Mouse (Mus musculus): ENCODE data around the gene Prkce.
A peak's percentile ranks its signal among the peaks of the same experiment; 100 is the strongest.

Gene Prkce

DNA sequence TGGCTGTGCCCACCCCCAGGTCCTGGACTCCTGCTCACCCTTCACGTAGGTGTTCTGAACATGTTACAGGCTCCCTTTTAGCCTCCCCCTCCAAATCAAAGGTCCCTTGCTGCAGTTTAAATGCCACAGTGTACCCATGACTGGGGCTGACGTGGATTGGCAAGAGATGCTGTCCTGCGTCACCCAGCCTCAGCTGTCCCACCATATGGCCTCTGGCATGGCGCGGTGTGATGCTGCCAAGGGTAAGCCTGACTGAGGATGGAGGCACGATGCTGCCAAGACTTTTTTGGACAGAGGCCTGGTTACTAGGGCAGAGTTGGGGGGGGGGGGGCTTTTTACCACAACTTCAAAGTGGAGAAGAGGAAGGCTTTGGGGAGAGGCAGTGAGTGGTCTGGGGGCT, 98.5 kb downstream of the Prkce start:
- DNase-seq = no peak

DNA sequence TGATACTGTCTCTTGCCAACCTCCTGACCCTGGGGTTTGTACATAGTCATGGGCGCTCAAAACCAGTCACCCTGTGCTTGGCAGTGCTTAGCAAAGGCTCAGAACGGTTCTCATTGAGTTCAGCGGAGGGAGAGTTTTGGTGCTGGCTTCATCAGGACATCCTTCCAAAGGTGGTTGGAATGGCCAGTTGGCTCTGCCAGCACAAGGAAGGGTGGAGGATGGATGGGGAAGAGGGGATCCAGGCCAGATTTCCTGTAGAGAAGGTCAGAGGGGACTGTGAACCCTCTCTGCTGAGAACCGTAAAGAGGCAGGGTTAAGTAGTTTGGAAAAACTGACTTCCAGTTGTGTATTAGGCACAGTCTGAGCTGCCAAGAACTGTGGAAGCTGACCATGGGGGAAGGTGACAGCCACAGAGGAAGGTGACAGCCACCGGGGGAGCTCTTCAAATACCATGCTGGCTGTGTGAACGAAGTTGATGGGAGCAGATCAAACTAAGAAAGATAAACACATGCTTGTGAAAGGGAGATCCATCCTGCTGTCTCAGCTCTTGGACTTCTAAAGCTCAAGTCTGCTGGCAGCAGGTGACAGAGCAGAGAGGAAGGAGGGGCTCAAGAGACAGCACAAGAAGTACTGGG, 99.7 kb downstream of the Prkce start:
- peak; percentile 92 for DNase-seq

DNA sequence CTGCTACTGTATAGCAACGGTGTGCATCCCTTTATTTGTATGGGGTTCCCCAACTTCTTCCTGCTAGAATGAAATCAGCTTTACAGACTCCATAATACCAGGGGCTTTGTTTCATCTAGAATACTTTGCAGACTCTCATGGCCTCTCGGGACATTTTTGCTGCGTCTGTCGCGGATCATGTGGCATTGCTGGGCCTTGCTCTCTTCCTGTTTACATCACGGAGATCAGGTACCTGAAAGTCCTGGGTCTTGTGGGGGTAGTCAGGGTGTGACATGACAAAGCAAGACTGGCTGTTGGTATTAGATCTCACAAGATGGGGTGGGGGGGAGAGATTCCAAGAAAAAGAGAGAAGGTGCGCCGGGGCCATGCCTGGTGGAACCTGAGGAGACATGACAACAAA, 102.1 kb downstream of the Prkce start:
- no peak for DNase-seq

DNA sequence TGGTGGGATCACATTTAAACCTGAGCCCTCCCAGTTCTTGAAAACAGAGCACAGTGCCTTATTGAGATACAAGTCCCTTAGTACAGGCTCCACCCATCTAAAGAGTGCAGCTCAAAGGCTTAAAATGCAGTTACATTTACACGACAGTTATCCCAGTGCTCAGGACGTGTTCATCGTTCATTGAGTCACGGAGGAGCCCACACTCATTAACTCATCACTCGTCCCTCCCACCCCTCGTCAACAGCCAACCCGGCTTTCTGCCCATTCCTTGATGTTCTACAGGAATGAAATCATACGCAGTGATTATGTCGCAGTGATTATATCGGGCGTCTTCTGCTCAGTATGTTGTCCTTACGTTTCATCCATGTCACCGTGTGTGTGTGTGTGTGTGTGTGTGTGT, 102.9 kb downstream of the Prkce start:
- DNase-seq = no peak

DNA sequence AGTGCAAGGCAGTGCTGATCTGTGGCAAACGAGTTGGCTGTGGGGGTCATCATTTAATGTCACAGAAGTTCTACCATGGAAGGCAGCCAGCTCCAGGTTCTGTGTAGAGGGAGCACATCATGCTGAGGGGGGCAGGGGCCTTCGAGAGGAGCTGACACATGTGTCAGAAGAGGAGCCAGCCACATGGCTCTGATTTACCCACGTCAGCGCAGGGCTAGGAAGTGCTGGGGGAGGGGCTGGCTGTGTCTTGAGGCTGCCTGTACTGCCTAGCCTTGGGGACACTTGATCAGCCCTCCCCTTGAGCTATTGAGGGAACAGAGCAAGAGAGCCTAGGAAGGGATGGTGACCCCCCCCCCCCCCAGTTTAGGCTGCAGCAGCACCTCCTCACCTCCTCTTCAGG, 103.7 kb downstream of the Prkce start:
- DNase-seq = peak; percentile 91

- no peak for DNase-seq
Observed at GRCm38 (mm10) chr17:86272961-86273360, 105.4 kb downstream of the Prkce start.

GRCm38 (mm10) chr17:86273566-86274349, 106.2 kb downstream of the Prkce start:
- no peak for DNase-seq

DNA sequence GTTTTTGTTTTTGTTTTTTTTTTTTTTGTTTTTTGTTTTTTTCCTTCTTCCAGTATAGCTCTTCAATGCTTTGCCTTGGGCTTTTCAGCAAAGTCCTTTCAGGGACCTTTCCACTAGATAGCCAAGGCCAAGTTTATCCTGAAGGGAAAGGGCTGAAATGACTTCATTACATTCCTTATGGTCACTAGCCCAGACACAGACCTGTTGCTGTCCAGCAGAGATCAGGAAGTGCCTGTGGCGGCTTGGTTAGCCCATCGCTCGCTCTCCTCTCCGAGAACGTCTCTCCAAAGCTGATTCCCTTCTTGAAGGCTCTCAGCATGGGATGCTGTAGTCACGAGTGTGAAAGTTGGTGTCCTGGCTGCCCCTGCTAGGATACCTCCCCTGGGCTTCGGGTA, 106.8 kb downstream of the Prkce start:
- DNase-seq = no peak

DNA sequence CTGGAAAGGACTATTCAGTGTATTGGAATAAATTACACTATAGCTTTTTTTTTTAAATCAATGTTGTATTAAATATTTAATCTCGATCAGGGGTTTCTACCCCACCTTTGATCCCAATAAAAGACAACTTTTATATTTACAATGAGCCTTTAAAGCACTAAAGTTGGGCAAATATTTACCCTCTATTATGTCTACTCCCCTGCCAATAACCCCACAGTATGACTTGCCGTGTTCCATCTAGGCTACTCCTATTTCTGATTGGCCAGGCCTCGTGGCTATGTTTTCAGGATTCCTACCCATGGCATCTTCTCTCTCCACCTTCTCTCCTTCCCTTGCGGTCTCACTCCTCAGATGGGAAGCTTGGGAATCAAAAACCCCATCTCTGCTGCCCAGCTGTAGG, 108.8 kb downstream of the Prkce start:
- DNase-seq = no peak

- no peak for DNase-seq
Observed at GRCm38 (mm10) chr17:86277032-86277798, 109.6 kb downstream of the Prkce start.

DNA sequence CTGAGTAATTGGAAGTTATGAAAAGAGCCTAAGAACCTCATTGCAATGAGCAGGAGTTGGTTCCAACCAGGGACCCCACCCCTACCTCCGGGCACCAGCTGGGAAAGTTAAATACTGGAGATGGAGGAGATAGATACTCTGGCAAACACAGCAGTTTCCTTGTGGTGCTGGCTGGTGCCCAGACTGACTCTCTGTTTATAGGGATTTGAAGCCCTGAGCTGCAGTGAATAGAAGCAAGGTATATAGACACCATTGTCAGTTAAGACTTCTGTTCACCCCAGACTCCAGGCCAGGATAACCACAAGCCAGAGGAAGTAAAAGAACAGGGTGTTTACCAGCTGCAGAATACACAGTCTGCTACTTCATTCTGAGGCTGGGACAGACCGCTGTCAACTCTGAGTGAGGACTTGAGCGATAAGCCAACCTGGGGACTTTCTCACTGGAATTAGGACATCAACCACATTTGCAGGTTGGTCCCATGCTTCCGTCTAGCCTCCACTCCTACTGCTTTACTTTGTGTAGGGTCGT, 110.5 kb downstream of the Prkce start:
- peak; percentile 91 for DNase-seq

DNA sequence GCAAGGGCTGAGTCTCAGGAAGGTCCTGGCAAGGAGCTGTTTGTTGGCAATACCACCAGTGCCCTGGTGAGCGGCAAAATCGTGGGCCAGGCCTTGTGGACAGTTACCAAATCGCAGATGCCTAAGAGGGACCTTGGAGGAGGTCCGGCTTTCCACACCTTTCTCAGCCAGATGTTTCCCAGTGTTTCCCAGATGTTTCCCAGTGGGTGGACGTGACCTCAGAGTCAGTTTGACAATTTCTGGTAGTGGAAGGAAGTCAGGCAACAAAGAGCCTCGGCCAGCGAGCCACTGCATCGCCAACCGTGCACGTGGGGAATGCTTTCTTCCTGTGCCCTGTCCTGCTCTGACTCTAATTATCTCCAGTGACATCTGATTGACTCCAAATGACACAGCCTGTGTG, 112.2 kb downstream of the Prkce start:
- DNase-seq = peak; percentile 97

DNA sequence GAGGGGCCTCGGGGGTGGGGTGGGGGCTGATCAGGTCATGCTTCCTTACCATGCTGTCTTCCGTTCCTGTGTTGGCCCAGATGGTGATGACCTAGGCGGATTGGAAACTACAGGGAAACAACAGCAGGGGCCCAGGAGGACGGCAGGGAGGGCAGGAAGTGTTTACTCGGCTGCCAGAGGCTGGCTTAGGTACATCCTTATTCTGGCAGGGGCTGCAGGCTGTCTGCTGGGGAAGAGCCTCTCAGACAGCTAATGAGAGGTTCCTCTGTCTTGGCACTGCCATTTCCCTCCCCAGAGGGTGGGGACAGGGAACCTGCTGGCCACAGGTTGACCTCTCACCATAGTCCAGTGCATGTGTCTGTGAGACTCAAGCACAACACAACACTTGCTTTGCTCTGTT, 116.2 kb downstream of the Prkce start:
- DNase-seq = peak; percentile 95

DNA sequence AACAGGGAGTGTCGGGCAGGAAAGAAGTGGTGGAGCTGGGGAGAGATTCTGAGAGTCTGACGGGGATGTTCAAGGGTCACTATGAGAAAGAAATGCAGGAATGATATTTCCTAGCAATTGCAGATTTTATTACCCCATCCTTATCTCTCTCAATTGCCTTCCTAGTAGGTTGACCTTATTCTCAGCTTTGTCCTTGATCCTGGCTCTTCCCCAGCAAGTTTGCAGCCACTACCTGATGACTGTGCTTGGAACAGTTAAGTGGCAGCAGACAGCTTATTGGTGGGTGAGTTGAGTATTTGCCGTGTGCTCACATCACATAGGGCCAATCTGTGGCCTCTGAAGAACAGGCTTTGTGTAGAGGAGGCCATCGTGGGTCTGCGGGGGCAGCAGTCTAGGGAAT, 117.5 kb downstream of the Prkce start:
- no peak for DNase-seq

DNA sequence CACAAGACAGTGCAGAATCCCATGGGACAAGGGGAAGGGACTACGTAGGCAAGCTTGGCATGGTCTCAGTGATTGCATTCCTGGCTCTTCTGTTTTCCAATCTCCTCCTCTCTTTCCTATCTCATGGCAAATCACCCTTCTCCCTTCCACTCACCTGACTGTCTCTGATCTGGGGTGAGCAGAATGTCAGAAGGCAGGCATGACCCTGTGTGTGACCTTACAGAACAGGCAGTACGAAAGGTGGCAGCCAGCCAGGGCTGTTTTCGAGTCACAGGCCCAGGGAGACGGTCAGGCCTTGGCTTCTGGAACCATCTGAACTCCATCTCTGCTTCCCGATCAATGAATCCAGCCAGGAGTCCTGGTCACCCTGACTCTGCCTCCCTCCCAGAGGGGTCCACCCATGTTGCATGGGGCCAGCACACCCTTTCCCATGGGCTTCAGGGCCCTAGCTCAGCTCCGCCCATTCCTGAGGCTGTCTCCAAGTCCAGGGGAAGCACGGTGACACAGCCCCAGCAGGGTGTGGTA, 119.2 kb downstream of the Prkce start:
- peak; percentile 98 for DNase-seq

- no peak for DNase-seq
Observed at GRCm38 (mm10) chr17:86292711-86293110, 125.1 kb downstream of the Prkce start.

- peak; percentile 98 for DNase-seq
Observed at GRCm38 (mm10) chr17:86293247-86293744, 125.7 kb downstream of the Prkce start.

DNA sequence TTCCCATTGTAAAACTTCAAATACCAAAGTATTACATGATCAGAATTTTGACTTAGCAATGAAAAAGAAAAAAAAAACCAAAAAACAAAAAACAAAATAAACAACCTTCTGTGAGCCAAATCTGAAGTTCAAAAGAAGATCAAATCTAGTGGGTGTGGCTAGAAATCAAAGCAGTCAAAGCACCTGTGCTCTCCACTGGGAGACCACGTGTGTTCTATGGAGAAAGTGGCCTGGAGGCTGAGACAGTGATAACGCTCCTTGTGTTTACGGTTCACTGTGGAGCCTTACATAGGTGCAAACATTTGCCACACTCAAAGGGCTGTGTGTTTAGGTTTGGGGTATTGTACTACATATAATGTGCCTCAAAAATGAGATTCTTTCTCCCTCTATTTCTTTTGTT, 132.0 kb downstream of the Prkce start:
- no peak for DNase-seq

GRCm38 (mm10) chr17:86300774-86301595, 133.4 kb downstream of the Prkce start:
- DNase-seq = peak; percentile 95

DNA sequence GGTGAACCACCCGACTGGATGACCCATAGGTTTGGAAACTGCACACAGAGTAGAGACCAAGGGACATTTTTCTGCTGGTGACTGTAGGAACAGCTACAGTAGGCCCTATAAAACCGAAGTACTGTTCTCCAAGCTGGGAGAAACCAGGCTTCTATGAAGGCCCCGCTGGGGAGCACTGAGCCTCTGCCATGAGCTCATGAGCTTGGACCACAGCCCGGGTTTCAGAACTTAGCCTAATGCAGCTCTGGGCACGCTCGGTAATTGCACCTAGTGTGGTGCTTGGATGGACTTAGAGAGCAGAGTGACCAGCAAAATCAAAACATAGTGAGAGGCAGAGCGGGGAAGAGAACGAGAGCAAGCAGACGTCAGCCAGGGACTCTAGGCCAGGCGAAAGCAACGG, 134.7 kb downstream of the Prkce start:
- DNase-seq = peak; percentile 96

GRCm38 (mm10) chr17:86302861-86303331, 135.3 kb downstream of the Prkce start:
- DNase-seq = peak; percentile 98

Data from heart, adult 11 months (tissue).